Mouse (Mus musculus) forelimb bud, embryonic 11.5 days (tissue): ENCODE measurements around the gene 4930442H23Rik.
"Not testable (repeated sequence)": the region's sequence is repeated elsewhere in the genome, so short reads cannot be mapped to it uniquely, and the experiment has no call there.

Experiments
- DNase-seq: peaks from one replicate; pipeline ENCODE4 v3.0.0-alpha.2; 2012; ENCODE audit warnings: low read depth, low spot score

4930442H23Rik gene

DNA sequence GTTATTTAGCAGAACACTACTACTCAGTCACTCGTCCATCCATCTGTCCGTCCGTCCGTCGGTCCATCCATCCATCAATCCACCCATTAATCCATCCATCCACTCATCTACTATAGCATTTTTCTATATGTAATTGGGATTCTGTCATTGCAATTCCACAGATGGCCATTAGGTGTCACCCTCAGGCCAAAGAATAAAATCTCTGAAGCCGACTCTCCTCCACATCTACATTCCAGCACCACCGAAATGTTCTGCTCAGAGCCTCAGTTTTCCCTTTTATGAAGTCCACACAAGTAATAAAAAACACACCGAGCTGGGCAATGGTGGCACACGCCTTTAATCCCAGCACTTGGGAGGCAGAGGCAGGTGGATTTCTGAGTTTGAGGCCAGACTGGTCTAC is 14.6 kb upstream of the 4930442H23Rik start:
- DNase-seq = peak; percentile 79

DNA sequence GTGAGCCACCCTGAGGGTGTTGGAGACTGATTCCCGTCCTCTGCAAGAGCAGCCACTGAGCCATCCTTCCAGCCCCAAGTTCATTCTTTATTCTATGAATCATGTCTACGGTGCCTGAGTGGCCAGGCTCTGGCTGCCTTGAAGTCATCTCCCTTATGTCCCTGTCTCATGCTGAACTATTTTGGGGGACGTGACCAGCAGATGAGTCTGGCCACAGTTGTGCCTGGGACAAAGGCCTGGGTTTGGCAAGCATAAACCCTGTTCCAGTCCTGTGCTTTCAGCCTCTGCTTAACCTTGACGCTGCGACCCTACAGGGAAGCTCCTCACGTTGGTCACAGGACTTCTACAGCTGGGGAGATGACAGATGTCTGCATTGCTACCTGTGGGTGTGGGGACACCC is 13.7 kb upstream of the 4930442H23Rik start:
- DNase-seq = no peak

DNA sequence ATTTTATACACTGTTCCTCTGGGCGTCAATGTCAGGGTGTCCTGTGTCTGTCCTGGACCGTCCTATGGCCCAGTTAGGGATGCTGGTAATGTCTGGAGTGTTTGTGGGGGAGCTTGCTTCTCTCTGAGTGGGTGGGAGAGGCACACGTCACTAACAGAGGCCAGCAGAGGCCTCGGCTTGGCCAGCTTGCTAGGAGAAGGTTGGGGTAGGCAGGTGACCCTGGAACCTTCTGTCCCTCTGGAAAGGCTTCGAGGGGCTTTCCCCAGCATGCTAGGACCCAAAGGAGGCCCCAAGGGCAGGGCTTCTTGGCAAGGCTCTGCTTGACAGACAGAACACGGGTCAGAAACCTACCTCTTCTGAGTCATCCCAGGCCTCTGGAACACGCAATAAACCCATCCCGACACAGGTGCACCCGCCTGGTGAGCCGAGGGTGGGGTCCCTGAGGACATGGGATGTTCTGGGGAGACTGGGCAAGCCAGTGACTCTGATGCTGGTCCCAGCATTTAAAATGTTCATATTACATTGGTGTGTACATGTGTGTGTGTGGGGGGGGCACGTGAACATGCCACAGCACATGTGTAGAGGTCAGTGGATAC is 12.9 kb upstream of the 4930442H23Rik start:
- no peak for DNase-seq

DNA sequence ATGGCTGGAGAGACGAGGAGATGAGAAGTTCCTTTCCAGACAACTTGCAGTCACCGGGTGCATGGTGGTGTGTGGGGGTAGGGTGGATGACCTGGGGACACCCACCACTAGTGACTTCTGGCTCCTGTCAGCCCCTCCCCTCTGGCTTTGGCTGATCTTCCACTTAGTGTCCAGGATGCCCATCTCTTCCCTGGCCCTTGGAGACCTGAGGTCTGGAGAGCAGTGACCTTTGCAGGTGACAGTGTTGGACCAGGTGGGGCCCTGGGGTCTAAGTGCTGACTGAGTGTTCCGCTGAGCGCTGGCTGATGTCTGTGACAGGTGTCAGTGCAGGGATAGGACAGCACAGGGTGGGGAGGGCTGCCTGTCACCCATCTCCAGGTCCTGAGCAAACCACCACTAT is 11.7 kb upstream of the 4930442H23Rik start:
- DNase-seq = no peak

DNA sequence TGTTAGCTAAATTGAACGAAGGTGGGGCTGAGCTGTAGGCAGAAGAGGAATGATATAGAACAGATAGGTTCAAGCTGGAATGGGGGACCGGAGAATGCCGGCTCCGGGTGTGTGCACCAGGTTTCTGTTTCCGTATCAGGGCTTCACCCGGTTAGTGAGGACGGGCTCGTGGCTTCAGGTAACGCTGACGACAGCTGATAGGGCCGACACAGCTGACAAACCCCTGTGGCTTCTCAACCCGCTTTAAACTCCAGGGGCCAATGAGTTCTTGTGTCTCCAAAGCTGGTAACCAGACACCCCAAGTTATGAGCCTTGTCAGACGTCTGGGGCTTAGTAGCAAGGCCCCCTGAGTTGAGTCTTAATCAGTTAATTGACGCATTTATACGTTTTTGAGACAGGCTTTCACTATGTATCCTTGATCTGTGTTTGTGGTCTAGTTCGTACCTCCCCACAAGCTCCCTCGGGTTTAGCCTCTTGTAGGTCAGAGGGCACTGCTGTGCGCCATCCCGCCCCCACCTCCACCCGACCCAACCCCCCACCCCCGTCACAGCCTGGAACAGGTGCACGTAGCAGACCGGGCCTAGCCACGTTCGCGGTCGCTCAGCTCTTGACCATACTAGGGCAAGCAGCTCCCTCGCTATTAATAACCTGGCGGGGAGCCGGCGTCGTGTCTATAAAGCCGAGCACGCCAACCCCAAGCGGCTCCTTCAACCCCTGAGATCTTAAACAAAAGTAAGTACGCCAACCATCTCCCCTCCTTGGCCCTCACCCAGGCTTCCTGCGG is 10.5 kb upstream of the 4930442H23Rik start:
- no peak for DNase-seq

DNA sequence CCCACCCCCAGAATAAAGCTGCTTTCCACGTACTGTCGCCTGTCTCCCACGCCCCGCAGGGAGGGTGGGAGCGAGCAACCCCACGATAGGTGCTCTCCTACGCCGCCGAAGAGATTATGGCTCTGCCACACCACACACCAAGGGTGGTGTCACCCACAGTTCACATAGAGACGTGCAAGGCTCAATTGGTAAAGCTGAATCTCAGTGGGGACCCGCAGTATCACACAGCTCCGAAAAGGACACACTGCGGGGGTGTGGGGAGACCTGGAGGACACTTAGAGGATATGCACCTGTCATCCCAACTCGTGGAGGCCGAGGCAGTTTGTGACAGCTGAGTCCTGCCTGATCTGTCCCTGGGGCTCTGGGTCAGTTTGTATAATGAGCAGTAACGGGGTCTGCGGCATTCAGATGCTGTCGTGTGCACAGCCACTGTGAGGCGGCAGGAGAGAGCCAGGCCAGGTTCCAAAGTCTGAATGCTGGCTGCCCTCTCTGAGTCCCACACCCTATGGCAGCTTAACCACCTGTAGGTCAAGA is 9.4 kb upstream of the 4930442H23Rik start:
- DNase-seq = no peak

DNA sequence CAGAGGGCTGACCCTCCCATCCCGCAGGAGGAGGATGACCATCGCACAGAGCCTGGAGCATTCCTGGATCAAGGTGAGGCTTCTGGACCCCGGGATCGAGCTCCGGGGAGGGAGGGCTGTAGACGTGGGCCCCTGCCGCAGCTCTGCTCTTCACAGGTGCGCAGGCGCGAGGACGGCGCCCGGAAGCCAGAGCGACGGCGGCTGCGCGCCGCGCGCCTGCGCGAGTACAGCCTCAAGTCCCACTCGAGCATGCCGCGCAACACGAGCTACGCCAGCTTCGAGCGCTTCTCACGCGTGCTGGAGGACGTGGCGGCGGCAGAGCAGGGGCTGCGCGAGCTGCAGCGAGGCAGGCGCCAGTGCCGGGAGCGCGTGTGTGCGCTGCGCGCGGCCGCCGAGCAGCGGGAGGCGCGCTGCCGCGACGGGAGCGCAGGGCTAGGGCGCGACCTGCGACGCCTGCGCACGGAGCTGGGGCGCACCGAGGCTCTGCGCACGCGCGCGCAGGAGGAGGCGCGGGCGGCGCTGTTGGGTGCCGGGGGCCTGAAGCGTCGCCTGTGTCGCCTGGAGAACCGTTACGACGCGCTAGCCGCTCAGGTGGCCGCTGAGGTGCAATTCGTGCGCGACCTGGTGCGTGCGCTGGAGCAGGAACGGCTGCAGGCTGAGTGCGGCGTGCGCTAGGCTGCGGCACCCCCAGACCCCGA is 8.8 kb upstream of the 4930442H23Rik start:
- DNase-seq = peak; percentile 83

DNA sequence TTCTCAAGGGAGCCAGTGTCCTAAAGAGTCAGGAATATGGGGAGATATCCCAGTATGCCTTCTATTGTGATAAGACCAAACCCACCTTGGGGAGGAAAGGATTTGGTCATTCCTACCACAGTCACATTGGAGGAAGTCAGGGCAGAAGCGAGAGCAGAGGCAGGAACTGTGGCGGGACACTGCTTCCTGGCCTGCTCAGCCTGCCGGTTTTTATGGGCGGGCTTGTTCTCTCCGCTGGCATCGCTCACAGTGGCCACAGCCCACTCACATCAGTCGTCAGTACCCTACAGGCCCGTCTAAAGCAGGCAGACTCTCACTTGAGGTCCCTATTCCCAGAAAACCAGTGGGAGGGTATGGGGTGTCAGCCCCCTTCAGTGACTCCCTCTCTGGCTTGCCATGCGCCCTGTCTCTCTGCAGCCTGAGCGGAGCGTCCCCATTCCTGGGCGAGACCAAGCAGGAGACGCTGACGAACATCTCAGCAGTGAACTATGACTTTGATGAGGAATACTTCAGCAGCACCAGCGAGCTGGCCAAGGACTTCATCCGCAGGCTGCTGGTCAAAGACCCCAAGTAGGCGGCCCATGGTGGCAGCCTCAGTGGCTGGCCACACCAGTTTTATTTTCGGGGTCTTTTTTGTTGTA is 7.8 kb upstream of the 4930442H23Rik start:
- DNase-seq = no peak

DNA sequence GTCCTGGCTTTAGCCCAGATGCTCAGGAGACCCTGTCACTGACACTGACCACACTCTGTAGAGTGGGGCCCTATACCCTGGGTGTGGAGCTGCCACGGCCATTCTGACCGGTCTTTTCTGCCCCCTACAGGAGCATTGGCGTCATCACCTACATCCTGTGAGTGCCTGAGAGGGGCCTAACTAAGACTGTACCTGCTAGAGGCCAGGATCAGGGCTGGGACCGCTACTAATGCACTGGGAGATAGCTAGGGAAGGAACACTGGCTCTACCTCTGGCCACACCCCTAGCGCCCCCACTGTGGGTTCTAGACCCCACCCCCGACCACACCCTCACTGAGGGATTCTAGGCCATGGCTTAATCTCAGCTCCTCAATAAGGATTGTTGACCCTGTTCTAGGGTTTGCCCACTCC is 7.3 kb upstream of the 4930442H23Rik start:
- DNase-seq = no peak

DNA sequence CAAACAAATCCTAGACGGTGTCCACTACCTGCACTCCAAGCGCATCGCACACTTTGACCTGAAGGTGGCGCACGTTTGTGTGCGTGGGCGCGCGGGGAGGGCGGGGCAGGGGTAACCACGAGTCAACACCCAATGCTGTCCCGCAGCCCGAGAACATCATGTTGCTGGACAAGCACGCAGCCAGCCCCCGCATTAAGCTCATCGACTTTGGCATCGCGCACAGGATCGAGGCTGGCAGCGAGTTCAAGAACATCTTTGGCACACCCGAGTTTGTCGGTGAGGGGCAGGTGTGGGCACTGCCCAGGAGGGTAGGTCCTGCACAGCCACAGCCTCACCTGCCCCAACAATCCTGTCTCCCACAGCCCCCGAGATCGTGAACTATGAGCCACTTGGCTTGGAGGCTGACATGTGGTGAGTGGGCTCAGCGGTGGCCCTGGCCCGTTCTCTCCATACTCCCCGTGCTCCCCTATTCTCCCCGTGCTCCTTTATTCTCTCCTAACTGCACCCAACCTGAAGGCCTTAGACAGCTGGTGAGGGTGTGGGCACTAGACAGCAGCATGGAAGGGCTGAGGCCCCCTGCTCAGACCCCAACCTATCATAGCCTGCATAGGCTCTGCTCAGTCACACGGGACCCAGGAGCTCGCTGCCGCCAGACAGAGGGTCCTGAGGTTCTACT is 6.7 kb upstream of the 4930442H23Rik start:
- no peak for DNase-seq

DNA sequence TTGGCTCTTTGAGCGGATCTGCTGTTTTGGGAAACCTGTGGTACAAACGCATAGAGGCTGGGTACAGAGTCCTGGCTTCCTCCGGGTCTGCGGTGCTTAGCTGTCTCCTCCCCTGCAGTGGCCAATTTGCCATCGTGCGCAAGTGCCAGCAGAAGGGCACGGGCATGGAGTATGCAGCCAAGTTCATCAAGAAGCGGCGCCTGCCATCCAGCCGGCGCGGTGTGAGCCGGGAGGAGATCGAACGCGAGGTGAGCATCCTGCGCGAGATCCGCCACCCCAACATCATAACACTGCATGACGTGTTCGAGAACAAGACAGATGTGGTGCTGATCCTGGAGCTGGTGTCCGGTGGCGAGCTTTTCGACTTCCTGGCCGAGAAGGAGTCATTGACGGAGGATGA is 6.2 kb upstream of the 4930442H23Rik start:
- DNase-seq = no peak

DNA sequence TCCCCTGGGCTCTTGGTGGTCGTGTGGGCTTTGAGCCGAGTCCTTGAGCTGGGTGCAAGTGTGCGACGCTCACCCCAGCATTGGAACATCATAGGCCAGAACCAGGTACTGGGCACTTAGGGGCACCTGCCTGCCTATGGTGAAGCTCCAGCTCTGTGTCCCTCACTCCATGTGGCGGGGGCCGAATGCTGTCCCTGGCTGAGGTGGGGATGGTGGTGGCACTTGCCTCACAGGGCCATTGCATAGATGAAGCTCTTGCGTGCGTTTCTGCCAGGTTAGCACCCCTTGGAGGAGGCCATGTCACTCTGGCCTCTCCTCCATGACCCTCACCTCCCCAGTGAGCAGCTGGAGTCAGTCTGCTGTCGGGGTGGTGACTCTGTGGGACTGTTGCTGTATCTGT is 3.5 kb upstream of the 4930442H23Rik start:
- no peak for DNase-seq

DNA sequence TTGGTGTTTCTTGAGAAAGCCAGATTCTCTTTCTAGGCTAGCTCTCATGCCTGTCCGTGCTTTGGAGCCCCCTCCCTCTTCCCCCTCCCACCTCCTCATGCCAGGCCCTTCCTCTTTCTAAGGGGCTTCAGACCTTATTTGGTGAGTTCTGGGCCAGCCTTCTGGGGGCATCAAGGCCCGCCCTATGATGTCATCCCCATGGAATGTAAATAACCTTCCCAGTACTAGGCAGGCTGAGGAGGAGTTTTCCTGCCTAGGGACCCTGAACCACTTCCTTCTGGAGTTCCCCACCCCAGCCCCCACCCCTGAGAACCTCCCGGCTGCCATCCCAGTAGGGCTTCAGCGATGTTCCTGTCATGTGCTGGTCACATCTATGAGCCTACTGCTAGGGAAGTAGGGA is 1.1 kb upstream of the 4930442H23Rik start:
- DNase-seq = no peak

DNA sequence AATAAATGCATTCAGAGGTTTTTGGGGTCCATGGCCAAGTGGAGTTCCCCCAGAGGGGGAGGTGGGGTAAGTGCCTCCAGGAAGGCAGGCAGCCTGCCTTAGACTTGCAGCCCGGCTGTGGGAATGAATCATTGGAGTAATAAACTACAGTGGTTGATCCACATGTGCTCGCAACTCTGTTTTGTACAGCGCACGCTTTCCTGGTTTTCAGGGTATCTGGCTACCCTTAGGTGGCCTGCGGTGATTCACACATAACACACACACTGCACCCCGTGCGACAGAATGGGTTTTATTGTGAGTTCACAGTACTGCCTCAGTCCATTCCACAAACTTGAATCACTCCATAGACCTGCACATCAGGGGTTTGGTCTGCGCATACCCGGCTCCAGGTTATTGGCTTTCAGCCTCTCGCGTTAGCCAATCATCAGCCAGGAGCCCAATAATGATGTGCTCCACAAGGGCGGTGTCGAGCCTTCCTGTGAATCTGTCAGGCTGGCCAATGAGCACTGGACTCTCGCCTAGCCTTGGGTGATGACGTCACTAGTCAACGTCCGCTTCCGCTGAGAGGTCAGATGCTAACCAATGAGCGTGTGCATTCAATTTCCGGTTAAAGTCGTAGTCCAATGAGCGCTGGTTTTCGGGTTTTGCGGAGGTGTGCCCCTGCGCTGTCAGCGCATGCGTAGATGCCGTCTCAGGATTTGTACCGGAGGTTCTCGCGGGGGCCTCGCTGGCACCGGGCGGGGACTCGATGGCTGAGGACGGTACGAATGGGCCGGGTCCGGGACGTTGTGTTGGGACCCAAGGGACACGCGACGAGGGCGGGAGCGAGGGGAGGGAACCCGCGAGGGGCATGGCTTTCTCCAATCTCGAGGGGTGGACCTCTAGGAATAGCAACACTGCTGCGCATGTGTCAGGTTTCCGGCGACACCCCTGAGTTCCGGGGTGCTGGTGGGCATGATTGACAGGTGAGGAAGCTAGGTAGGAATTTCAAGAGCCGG is 1.0 kb downstream of the 4930442H23Rik start, which contains the start of gene Dapk3:
Gene Dapk3, plus strand, starts transcription at position 670 of the 998 bp plus-strand sequence.
- DNase-seq = peak; percentile 100

DNA sequence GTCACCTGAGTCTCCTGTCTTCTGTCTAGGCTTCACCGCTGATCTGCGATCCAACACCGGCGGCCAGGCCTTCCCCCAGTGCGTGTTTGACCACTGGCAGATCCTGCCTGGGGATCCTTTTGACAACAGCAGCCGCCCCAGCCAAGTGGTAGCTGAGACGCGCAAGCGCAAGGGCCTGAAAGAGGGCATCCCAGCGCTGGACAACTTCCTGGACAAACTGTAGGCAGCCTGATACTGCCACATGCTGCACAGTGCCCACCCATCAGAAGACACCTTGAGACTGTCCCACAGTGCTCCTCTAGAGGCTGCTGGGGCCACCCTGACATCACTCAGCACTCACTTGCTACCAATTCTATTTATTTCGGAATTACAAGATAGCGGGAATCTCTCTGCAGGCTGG is 1.8 kb downstream of the 4930442H23Rik start:
- not testable (repeated sequence) for DNase-seq

DNA sequence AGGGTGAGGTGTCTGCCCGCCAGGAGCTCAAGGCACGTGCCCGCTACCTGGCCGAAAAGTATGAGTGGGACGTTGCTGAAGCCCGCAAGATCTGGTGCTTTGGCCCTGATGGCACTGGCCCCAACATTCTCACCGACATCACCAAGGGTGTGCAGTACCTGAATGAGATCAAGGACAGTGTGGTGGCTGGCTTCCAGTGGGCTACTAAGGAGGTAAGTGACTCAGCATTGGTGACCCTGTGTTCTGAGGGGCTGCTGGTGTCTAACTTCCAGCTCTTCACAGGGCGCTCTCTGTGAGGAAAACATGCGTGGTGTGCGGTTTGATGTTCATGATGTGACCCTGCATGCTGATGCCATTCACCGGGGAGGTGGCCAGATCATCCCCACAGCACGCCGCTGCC is 2.7 kb downstream of the 4930442H23Rik start:
- no peak for DNase-seq

DNA sequence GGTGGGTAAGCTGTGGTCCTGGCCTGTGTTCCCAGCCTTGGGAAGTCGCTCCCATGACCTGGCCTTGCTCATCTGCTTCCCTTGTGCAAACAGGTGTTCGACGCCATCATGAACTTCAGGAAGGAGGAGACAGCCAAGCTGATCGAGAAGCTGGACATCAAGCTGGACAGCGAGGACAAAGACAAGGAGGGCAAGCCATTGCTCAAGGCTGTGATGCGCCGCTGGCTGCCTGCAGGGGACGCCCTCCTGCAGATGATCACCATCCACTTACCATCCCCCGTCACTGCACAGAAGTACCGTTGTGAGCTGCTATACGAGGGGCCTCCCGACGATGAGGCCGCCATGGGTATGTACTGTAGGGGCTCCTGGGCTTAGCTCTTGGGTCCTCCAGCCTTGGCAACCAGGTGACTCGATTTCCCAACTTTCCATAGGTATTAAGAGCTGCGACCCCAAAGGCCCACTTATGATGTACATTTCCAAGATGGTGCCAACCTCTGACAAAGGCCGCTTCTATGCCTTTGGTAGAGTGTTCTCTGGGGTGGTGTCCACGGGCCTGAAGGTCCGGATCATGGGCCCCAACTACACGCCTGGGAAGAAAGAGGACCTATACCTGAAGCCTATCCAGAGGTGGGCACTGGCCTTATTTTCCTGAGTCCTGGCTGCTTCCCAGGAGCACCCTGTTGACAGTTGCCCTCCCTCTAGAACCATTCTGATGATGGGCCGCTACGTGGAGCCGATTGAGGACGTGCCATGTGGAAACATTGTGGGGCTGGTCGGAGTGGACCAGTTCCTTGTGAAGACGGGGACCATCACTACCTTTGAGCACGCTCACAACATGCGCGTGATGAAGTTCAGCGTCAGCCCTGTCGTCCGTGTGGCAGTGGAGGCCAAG is 4.0 kb downstream of the 4930442H23Rik start:
- DNase-seq = no peak

DNA sequence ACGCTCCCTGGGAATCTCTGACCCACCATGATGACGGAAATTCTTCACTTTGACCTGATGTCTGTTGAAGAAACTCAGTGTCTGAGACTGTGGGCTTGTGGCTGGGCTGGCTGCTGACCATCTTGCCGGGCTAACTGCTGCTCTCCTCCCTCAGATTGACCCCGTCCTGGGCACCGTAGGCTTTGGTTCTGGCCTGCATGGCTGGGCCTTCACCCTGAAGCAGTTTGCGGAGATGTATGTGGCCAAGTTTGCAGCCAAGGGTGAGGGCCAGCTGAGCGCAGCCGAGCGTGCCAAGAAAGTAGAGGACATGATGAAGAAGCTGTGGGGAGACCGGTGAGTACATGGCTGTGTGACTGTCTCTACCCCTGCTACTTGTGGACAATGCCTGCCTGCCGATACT is 4.7 kb downstream of the 4930442H23Rik start:
- DNase-seq = no peak
